Mouse (Mus musculus): ENCODE data around the gene Rab15.

- TF ChIP-seq CTCF (IDR thresholded peaks at IDR 0.05; ENCODE audit: extremely low read depth, insufficient read length, insufficient replicate concordance, low read depth, low read length) (no peak), POLR2A (IDR thresholded peaks at IDR 0.05; ENCODE audit: low read depth, low read length) (no peak)
Observed at GRCm38 (mm10) chr12:76840081-76840480, 17.4 kb upstream of the Rab15 start.
